Mouse (Mus musculus) liver, adult 2 months (tissue): ENCODE data around the gene Hgfac. TPM values are rescaled to one million over a fixed set of nuclear protein-coding genes. Genes with fewer than 3 reads are reported as not detected.
A peak's percentile ranks its signal among the peaks of the same experiment; 100 is the strongest.

Source experiments
- DNase-seq: peaks from one replicate; pipeline ENCODE4 v3.0.0-alpha.2; 2011; ENCODE audit warnings: low read depth, low spot score; ENCODE audit errors: extremely low read depth
- H3K27ac ChIP-seq: fragments of 200-500 bp; replicated peaks from 2 replicates; pipeline ENCODE4 v1.5.1; 2012; ENCODE audit warnings: low read depth, mild to moderate bottlenecking, control low read depth, inconsistent platforms, low read length; ENCODE audit not compliant: insufficient read depth
- H3K27me3 ChIP-seq: fragments of 200-500 bp; 2 replicates; pipeline ENCODE4 v1.6.1; 2012; ENCODE audit warnings: mild to moderate bottlenecking, moderate library complexity, low read length, inconsistent platforms; ENCODE audit not compliant: control insufficient read depth, insufficient read depth
- H3K36me3 ChIP-seq: fragments of 200-500 bp; 2 replicates; pipeline ENCODE4 v1.6.1; 2012; ENCODE audit warnings: low read length, inconsistent platforms; ENCODE audit not compliant: control insufficient read depth, insufficient read depth
- H3K4me1 ChIP-seq: fragments of 200-500 bp; 2 replicates; pipeline ENCODE4 v1.6.1; 2011; ENCODE audit warnings: low read length; ENCODE audit not compliant: control insufficient read depth, insufficient read depth
- H3K4me3 ChIP-seq: fragments of 200-500 bp; 2 replicates; pipeline ENCODE4 v1.5.1; 2011; ENCODE audit warnings: low read depth, mild to moderate bottlenecking, control low read depth, low read length, moderate library complexity; ENCODE audit not compliant: insufficient read depth
- H3K79me2 ChIP-seq: fragments of 200-500 bp; 2 replicates; pipeline ENCODE4 v1.6.1; 2012; ENCODE audit warnings: inconsistent platforms, mild to moderate bottlenecking, low read length, moderate library complexity; ENCODE audit not compliant: control insufficient read depth, insufficient read depth
- H3K9ac ChIP-seq: fragments of 200-500 bp; 2 replicates; pipeline ENCODE4 v1.6.1; 2012; ENCODE audit warnings: low read depth, mild to moderate bottlenecking, control low read depth, inconsistent platforms, low read length
- CTCF ChIP-seq: fragments of 200-500 bp; IDR thresholded peaks from 2 replicates; pipeline ENCODE4 v1.5.1; 2011; ENCODE audit warnings: low read depth, low read length, control low read depth
- POLR2A ChIP-seq: fragments of 200-500 bp; IDR thresholded peaks from 2 replicates; pipeline ENCODE4 v1.6.1; 2011; ENCODE audit warnings: low read length, control low read depth; ENCODE audit not compliant: insufficient read depth; ENCODE audit errors: extremely low read depth
- WGBS: fragments of 180-500 bp; shearing (Covaris S2); methylation state at CpG from one replicate; pipeline ENCODE4 v1.1.7; 2018; 5-methylcytosine and 5-hydroxymethylcytosine counted together
- polyA plus RNA-seq: library from polyadenylated mRNA; depleted of rRNA; stranded (reverse); fragments of >200 nt; gene quantifications from 2 replicates; pipeline ENCODE4 v1.2.3, GENCODE M21; 2012
- total RNA-seq: library from RNA; depleted of rRNA; stranded (reverse); fragments of >200 nt; gene quantifications from 2 replicates; pipeline ENCODE4 v1.2.3, GENCODE M21; 2014

The Hgfac gene
- total and polyA plus RNA-seq, 2 experiments, result 239 to 1,032 TPM

DNA sequence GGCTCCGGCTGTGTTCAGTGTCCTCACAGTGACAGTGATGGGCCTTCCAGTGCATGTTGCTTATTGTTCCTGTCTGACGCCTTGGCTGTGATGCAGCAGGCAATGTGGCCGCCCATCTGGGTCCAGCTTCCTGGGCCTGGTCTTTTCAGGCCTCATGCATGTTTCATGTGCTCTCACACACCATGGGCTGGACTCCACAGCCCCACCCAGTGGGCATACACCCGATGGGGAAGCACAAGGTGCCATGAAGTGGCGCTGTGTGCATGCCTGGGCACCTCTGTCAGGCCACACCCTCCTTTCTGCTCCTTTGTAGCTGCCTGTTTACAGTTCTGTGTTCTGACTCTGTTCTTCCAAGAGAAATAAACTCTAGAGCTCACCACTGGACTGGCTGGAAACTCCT is 8.2 kb upstream of the Hgfac start:
- 73% methylated on average over 5 of the region's 5 CpGs for WGBS
- no peak for DNase-seq
- H3K36me3 ChIP-seq, result no peaks in the 10 kb centered on the region
- H3K4me1 ChIP-seq, result peaks cover 22% of the 10 kb centered on the region
- no peaks in the 10 kb centered on the region for H3K79me2 ChIP-seq
- H3K27me3 ChIP-seq, result no peaks in the 10 kb centered on the region
- TF ChIP-seq POLR2A (no peak), CTCF (peak; percentile 65)
- no peak overlapping the region for H3K9ac ChIP-seq
- no peak overlapping the region for H3K27ac ChIP-seq
- no peak overlapping the region for H3K4me3 ChIP-seq

DNA sequence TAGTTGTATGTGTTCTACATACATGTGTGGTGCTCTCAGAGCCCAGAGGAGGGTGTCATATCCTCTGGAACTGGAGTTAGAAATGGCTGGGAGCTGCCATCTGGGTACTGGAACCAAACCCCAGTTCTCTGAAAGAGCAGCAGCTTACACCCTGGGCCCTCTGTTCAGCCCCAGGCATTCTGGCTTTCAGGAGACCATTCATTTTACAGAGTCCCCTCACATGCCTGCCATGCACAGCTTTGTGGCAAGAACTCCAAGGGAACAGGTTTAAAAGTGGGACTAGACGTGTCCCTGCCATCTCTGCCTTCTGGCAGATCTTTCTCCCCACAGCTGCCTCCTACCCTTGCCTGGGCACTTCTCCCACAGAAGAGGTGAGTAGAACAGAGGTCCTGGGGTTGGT is 7.7 kb upstream of the Hgfac start:
- Histone ChIP-seq H3K36me3 (no peaks in the 10 kb centered on the region), H3K79me2 (no peaks in the 10 kb centered on the region), H3K27me3 (no peaks in the 10 kb centered on the region), H3K9ac (no peak overlapping the region), H3K4me3 (no peak overlapping the region), H3K4me1 (peaks cover 17% of the 10 kb centered on the region), H3K27ac (no peak overlapping the region)
- TF ChIP-seq CTCF (no peak), POLR2A (no peak)
- WGBS, result 81% methylated on average over 1 of the region's 1 CpGs
- DNase-seq, result no peak

DNA sequence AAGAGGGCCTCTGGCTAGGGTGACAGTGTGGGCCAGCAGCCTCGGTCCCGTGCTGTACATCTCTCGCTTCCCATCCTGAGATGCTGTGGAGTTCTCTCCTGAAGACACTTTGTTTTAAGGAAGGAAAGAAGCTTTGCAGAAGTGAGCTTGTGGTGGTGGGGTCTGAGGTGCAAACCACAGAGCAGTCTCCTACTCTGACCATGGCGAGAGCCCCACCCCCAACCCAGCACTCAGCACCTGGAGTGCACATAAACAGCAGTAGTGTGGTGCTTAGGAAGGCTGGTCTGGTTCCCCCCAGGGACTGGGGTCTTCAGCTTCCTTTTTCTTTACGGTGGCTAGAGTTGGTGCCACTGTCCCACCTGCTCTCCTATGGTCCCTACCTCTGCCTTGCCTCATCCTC is 6.2 kb upstream of the Hgfac start:
- no peaks in the 10 kb centered on the region for H3K27me3 ChIP-seq
- H3K9ac ChIP-seq, result no peak overlapping the region
- no peak for TF ChIP-seq POLR2A
- no peak for TF ChIP-seq CTCF
- no peak overlapping the region for H3K27ac ChIP-seq
- no peak for DNase-seq
- H3K79me2 ChIP-seq, result no peaks in the 10 kb centered on the region
- 81% methylated on average over 5 of the region's 5 CpGs for WGBS
- no peaks in the 10 kb centered on the region for H3K36me3 ChIP-seq
- H3K4me3 ChIP-seq, result no peak overlapping the region
- H3K4me1 ChIP-seq, result peaks cover 7% of the 10 kb centered on the region

DNA sequence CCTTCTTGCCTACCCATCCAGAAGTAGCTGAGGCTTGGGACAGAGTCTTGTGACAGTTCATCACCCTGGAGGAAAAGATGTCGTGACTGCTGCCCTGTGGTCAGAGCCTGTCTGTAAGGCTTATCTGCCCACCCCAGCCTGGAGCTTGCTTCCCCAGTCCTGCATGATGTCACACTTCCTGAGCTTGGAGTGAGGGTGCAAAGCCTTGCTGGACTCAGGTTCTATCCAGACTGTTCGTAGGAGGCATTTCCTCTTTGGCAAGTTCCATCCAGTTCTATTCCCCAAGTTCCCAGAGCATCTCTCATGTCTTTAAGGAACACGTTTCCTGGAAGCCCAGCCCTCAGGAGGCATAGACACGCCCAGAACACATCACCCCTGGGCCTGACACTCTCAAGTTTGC is 5.5 kb upstream of the Hgfac start:
- Histone ChIP-seq H3K36me3 (no peaks in the 10 kb centered on the region), H3K4me1 (peaks cover 6% of the 10 kb centered on the region), H3K79me2 (no peaks in the 10 kb centered on the region), H3K27me3 (no peaks in the 10 kb centered on the region), H3K4me3 (no peak overlapping the region), H3K9ac (no peak overlapping the region), H3K27ac (no peak overlapping the region)
- no peak for TF ChIP-seq CTCF
- TF ChIP-seq POLR2A, result no peak
- DNase-seq, result no peak
- WGBS, result 77% methylated on average over 4 of the region's 4 CpGs

DNA sequence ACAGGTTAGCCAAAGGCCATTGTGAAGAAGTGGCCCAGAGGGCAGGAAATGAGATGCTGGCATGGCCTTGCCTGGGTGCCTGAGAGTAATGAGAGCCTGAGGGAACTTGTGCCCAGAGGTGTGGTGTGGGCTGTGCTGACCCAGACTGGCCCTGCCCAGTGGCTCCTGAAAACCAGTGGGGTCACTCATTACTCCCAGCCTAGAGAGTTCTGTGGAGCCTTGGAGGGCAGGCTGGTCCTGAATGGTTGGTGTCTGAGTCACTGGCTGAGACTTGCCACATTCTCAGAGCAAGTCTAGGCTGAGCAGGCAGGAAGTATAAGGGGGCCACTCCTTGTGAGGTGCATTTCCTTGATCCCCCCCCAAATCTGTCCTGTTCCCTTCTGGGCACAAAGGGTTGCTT is 3.9 kb upstream of the Hgfac start:
- no peak overlapping the region for H3K27ac ChIP-seq
- no peak for TF ChIP-seq POLR2A
- TF ChIP-seq CTCF, result no peak
- peaks cover 6% of the 10 kb centered on the region; the same call in 1 of the 2 replicates for H3K79me2 ChIP-seq
- no peaks in the 10 kb centered on the region for H3K36me3 ChIP-seq
- peak; percentile 50 for DNase-seq
- H3K4me1 ChIP-seq, result peaks cover 6% of the 10 kb centered on the region
- H3K9ac ChIP-seq, result no peak overlapping the region
- no peak overlapping the region for H3K4me3 ChIP-seq
- H3K27me3 ChIP-seq, result no peaks in the 10 kb centered on the region

DNA sequence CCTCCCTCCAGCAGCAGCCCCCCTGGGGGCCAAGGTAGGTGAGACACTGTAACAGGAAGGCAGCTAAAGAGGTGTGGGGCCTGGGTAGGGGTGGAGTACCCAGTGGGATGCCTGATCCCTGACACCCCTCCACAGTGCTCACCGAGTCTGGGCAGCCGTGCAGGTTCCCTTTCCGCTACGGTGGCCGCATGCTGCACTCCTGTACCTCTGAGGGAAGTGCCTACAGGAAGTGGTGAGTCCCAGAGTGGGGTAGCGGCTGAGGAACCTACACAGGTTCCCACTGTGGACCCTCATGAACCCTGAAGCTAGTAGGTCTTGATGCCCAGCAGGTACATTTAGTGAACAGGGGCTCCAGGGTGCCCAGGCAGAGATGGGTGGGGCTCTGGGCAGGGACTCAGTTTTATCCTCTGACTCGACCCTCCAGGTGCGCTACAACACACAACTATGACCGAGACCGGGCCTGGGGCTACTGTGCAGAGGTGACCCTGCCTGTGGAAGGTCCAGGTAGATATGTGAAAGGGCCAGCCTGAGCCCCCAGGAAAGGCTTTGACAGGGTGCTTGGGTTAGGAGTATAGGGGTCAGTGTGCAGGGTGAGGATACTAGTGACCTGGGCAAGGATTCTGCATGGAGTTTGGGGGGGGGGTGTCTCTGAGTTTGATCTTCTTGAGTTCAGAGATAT is 1.3 kb downstream of the Hgfac start:
- Histone ChIP-seq H3K4me3 (peak overlapping the region; percentile 74), H3K79me2 (peaks cover 7% of the 10 kb centered on the region; the same call in 1 of the 2 replicates), H3K27ac (peak overlapping the region; percentile 97), H3K4me1 (peaks cover 32% of the 10 kb centered on the region), H3K36me3 (peaks cover 4% of the 10 kb centered on the region; the same call in 1 of the 2 replicates), H3K27me3 (no peaks in the 10 kb centered on the region), H3K9ac (peak overlapping the region; percentile 88)
- WGBS, result 13% methylated on average over 10 of the region's 10 CpGs
- DNase-seq, result no peak
- TF ChIP-seq CTCF (no peak), POLR2A (no peak)
